Mouse (Mus musculus): ENCODE measurements around the gene Mymx.

Gene Mymx

GRCm38 (mm10) chr17:45589236-45589635, 12.7 kb downstream of the Mymx start:
- no peak for DNase-seq

GRCm38 (mm10) chr17:45588370-45588769, 13.5 kb downstream of the Mymx start:
- DNase-seq = no peak

- no peak for DNase-seq
Measured at GRCm38 (mm10) chr17:45586449-45586837, 15.5 kb downstream of the Mymx start.

GRCm38 (mm10) chr17:45585725-45586448, 16.0 kb downstream of the Mymx start:
- DNase-seq = no peak

- peak; percentile 69 for DNase-seq
Measured at GRCm38 (mm10) chr17:45584939-45585678, 16.8 kb downstream of the Mymx start.

- peak; percentile 70 for DNase-seq
Measured at GRCm38 (mm10) chr17:45584096-45584896, 17.6 kb downstream of the Mymx start.

- DNase-seq = no peak
Measured at GRCm38 (mm10) chr17:45582715-45583355, 19.1 kb downstream of the Mymx start.

- no peak for DNase-seq
Measured at GRCm38 (mm10) chr17:45582188-45582587, 19.7 kb downstream of the Mymx start.

- peak; percentile 54 for DNase-seq
Measured at GRCm38 (mm10) chr17:45581567-45581983, 20.3 kb downstream of the Mymx start.

- DNase-seq = no peak
Measured at GRCm38 (mm10) chr17:45580958-45581477, 20.9 kb downstream of the Mymx start.

GRCm38 (mm10) chr17:45579554-45579953, 22.3 kb downstream of the Mymx start:
- no peak for DNase-seq

GRCm38 (mm10) chr17:45578843-45579242, 23.1 kb downstream of the Mymx start:
- DNase-seq = no peak

- no peak for DNase-seq
Measured at GRCm38 (mm10) chr17:45578242-45578641, 23.7 kb downstream of the Mymx start.

- DNase-seq = no peak
Measured at GRCm38 (mm10) chr17:45575123-45575897, 26.6 kb downstream of the Mymx start.

GRCm38 (mm10) chr17:45574129-45574761, 27.7 kb downstream of the Mymx start:
- DNase-seq = peak; percentile 87

- peak; percentile 96 for DNase-seq
Measured at GRCm38 (mm10) chr17:45573780-45574123, 28.1 kb downstream of the Mymx start.

- DNase-seq = peak; percentile 99
Measured at GRCm38 (mm10) chr17:45573087-45573779, 28.7 kb downstream of the Mymx start, which contains the start of gene Hsp90ab1. Gene Hsp90ab1, minus strand, starts transcription at chr17:45573271.

- peak; percentile 76 for DNase-seq
Measured at GRCm38 (mm10) chr17:45572103-45573086, 29.5 kb downstream of the Mymx start.

GRCm38 (mm10) chr17:45569999-45570398, 31.9 kb downstream of the Mymx start:
- no peak for DNase-seq
